Mouse (Mus musculus): ENCODE data around the gene Grm8.
"Not testable (repeated sequence)": the region's sequence is repeated elsewhere in the genome, so short reads cannot be mapped to it uniquely, and the experiment has no call there.

Grm8 gene

GRCm38 (mm10) chr6:27836159-27836558 is 298.8 kb downstream of the Grm8 start:
- no peak for DNase-seq

GRCm38 (mm10) chr6:27819735-27820134 is 315.2 kb downstream of the Grm8 start:
- DNase-seq: not testable (repeated sequence)

GRCm38 (mm10) chr6:27812789-27813188 is 322.2 kb downstream of the Grm8 start:
- no peak for DNase-seq

GRCm38 (mm10) chr6:27809996-27810395 is 325.0 kb downstream of the Grm8 start:
- no peak for DNase-seq

- DNase-seq: no peak
Observed at GRCm38 (mm10) chr6:27806741-27807140, 328.2 kb downstream of the Grm8 start.

GRCm38 (mm10) chr6:27800881-27801572 is 334.0 kb downstream of the Grm8 start:
- DNase-seq: no peak

- no peak for DNase-seq
Observed at GRCm38 (mm10) chr6:27798735-27799134, 336.2 kb downstream of the Grm8 start.

GRCm38 (mm10) chr6:27789566-27789965 is 345.4 kb downstream of the Grm8 start:
- no peak for DNase-seq

- no peak for DNase-seq
Observed at GRCm38 (mm10) chr6:27789151-27789550, 345.8 kb downstream of the Grm8 start.

- DNase-seq: no peak
Observed at GRCm38 (mm10) chr6:27782251-27782650, 352.7 kb downstream of the Grm8 start.

- no peak for DNase-seq
Observed at GRCm38 (mm10) chr6:27781371-27781770, 353.6 kb downstream of the Grm8 start.

GRCm38 (mm10) chr6:27775646-27776271 is 359.2 kb downstream of the Grm8 start:
- DNase-seq: no peak

- DNase-seq: no peak
Observed at GRCm38 (mm10) chr6:27762061-27762460, 372.9 kb downstream of the Grm8 start.

- no peak for DNase-seq
Observed at GRCm38 (mm10) chr6:27753290-27753829, 381.6 kb downstream of the Grm8 start.

- no peak for DNase-seq
Observed at GRCm38 (mm10) chr6:27746493-27746892, 388.5 kb downstream of the Grm8 start.

GRCm38 (mm10) chr6:27745693-27746451 is 389.1 kb downstream of the Grm8 start:
- no peak for DNase-seq

- DNase-seq: no peak
Observed at GRCm38 (mm10) chr6:27689382-27689781, 445.6 kb downstream of the Grm8 start.

- DNase-seq: no peak
Observed at GRCm38 (mm10) chr6:27661747-27662435, 473.1 kb downstream of the Grm8 start.

GRCm38 (mm10) chr6:27657520-27657919 is 477.5 kb downstream of the Grm8 start:
- peak in 1 of 2 experiments; percentile 3 for DNase-seq

- no peak for DNase-seq
Observed at GRCm38 (mm10) chr6:27646503-27646902, 488.5 kb downstream of the Grm8 start.

GRCm38 (mm10) chr6:27645054-27645453 is 489.9 kb downstream of the Grm8 start:
- DNase-seq: no peak

GRCm38 (mm10) chr6:27635898-27636297 is 499.1 kb downstream of the Grm8 start:
- no peak for DNase-seq

- DNase-seq: no peak
Observed at GRCm38 (mm10) chr6:27617472-27617871, 517.5 kb downstream of the Grm8 start.
